Mouse (Mus musculus): ENCODE measurements around the gene 1700003F12Rik. TPM values are rescaled to one million over a fixed set of nuclear protein-coding genes. Genes with fewer than 3 reads are reported as not detected.

The 1700003F12Rik gene
- polyA plus RNA-seq, 1 experiment from 2014 or later = 0.71 TPM

GRCm38 (mm10) chr2:154568329-154569070 is 21.6 kb downstream of the 1700003F12Rik start:
- Histone ChIP-seq H3K27me3 (ENCODE audit: control insufficient read depth, insufficient read depth, low read length) (no peaks in the 10 kb centered on the region), H3K36me3 (ENCODE audit: control insufficient read depth, insufficient read depth) (no peaks in the 10 kb centered on the region), H3K4me2 (ENCODE audit: low read depth, low read length) (peak overlapping the region; percentile 81), H3K4me1 (ENCODE audit: control insufficient read depth, insufficient read depth, low read length) (peaks cover 25% of the 10 kb centered on the region), H3K27ac (ENCODE audit: low read length) (peak overlapping the region; percentile 70), H3K4me3 (ENCODE audit: low read length) (peak overlapping the region; percentile 77), H3K9me3 (replicated peaks; ENCODE audit: control insufficient read depth, low read length) (no peaks in the 10 kb centered on the region), H3K9ac (ENCODE audit: low read length) (peak overlapping the region; percentile 79)
- WGBS = 17% methylated on average over 10 of the region's 10 CpGs
- no peak for ATAC-seq (replicated peaks; ENCODE audit: extremely low read depth, insufficient read depth, low FRiP score)

- Histone ChIP-seq H3K36me3 (ENCODE audit: control insufficient read depth, insufficient read depth) (no peaks in the 10 kb centered on the region), H3K27me3 (ENCODE audit: control insufficient read depth, insufficient read depth, low read length) (no peaks in the 10 kb centered on the region), H3K27ac (ENCODE audit: low read length) (peak overlapping the region; percentile 70), H3K4me1 (ENCODE audit: control insufficient read depth, insufficient read depth, low read length) (peaks cover 25% of the 10 kb centered on the region), H3K4me2 (ENCODE audit: low read depth, low read length) (peak overlapping the region; percentile 81), H3K4me3 (ENCODE audit: low read length) (peak overlapping the region; percentile 77), H3K9ac (ENCODE audit: low read length) (peak overlapping the region; percentile 79), H3K9me3 (replicated peaks; ENCODE audit: control insufficient read depth, low read length) (no peaks in the 10 kb centered on the region)
- WGBS = 1% methylated on average over 70 of the region's 70 CpGs
- ATAC-seq (replicated peaks; ENCODE audit: extremely low read depth, insufficient read depth, low FRiP score) = peak; percentile 80
Observed at GRCm38 (mm10) chr2:154569071-154569748, 22.3 kb downstream of the 1700003F12Rik start.

GRCm38 (mm10) chr2:154569836-154570286 is 23.0 kb downstream of the 1700003F12Rik start, which contains the start of gene E2f1:
Gene E2f1, minus strand, starts transcription at chr2:154569892.
- H3K9ac ChIP-seq (ENCODE audit: low read length) = peak within 1 kb of the TSS; percentile 79
- H3K4me3 ChIP-seq (ENCODE audit: low read length) = peak within 1 kb of the TSS; percentile 77
- H3K27ac ChIP-seq (ENCODE audit: low read length) = peak within 1 kb of the TSS; percentile 76
- no peaks in the 10 kb centered on the region for H3K9me3 ChIP-seq (replicated peaks; ENCODE audit: control insufficient read depth, low read length)
- peaks cover 25% of the 10 kb centered on the region for H3K4me1 ChIP-seq (ENCODE audit: control insufficient read depth, insufficient read depth, low read length)
- peak; percentile 96 for ATAC-seq (replicated peaks; ENCODE audit: extremely low read depth, insufficient read depth, low FRiP score)
- no peaks in the 10 kb centered on the region for H3K36me3 ChIP-seq (ENCODE audit: control insufficient read depth, insufficient read depth)
- under 1% methylated on average over 44 of the region's 44 CpGs for WGBS
- H3K27me3 ChIP-seq (ENCODE audit: control insufficient read depth, insufficient read depth, low read length) = no peaks in the 10 kb centered on the region
- H3K4me2 ChIP-seq (ENCODE audit: low read depth, low read length) = peak within 1 kb of the TSS; percentile 84

GRCm38 (mm10) chr2:154570666-154571065 is 23.8 kb downstream of the 1700003F12Rik start:
- H3K4me2 ChIP-seq (ENCODE audit: low read depth, low read length) = peak overlapping the region; percentile 84
- no peak overlapping the region for H3K4me3 ChIP-seq (ENCODE audit: low read length)
- no peaks in the 10 kb centered on the region for H3K9me3 ChIP-seq (replicated peaks; ENCODE audit: control insufficient read depth, low read length)
- no peak overlapping the region; the same call in 1 of the 2 replicates for H3K9ac ChIP-seq (ENCODE audit: low read length)
- peak overlapping the region; percentile 76 for H3K27ac ChIP-seq (ENCODE audit: low read length)
- no peaks in the 10 kb centered on the region for H3K36me3 ChIP-seq (ENCODE audit: control insufficient read depth, insufficient read depth)
- H3K27me3 ChIP-seq (ENCODE audit: control insufficient read depth, insufficient read depth, low read length) = no peaks in the 10 kb centered on the region
- WGBS = 60% methylated on average over 4 of the region's 4 CpGs
- peaks cover 25% of the 10 kb centered on the region for H3K4me1 ChIP-seq (ENCODE audit: control insufficient read depth, insufficient read depth, low read length)
- no peak for ATAC-seq (replicated peaks; ENCODE audit: extremely low read depth, insufficient read depth, low FRiP score)

- Histone ChIP-seq H3K36me3 (ENCODE audit: control insufficient read depth, insufficient read depth) (no peaks in the 10 kb centered on the region), H3K27ac (ENCODE audit: low read length) (no peak overlapping the region), H3K4me1 (ENCODE audit: control insufficient read depth, insufficient read depth, low read length) (peaks cover 25% of the 10 kb centered on the region), H3K4me2 (ENCODE audit: low read depth, low read length) (no peak overlapping the region), H3K9ac (ENCODE audit: low read length) (no peak overlapping the region), H3K27me3 (ENCODE audit: control insufficient read depth, insufficient read depth, low read length) (no peaks in the 10 kb centered on the region), H3K9me3 (replicated peaks; ENCODE audit: control insufficient read depth, low read length) (no peaks in the 10 kb centered on the region), H3K4me3 (ENCODE audit: low read length) (no peak overlapping the region)
- WGBS = 76% methylated on average over 4 of the region's 4 CpGs
- no peak for ATAC-seq (replicated peaks; ENCODE audit: extremely low read depth, insufficient read depth, low FRiP score)
Observed at GRCm38 (mm10) chr2:154571266-154571665, 24.4 kb downstream of the 1700003F12Rik start.

GRCm38 (mm10) chr2:154571976-154572375 is 25.1 kb downstream of the 1700003F12Rik start:
- 72% methylated on average over 8 of the region's 8 CpGs for WGBS
- H3K4me2 ChIP-seq (ENCODE audit: low read depth, low read length) = no peak overlapping the region
- no peaks in the 10 kb centered on the region for H3K27me3 ChIP-seq (ENCODE audit: control insufficient read depth, insufficient read depth, low read length)
- H3K4me3 ChIP-seq (ENCODE audit: low read length) = no peak overlapping the region
- no peaks in the 10 kb centered on the region for H3K36me3 ChIP-seq (ENCODE audit: control insufficient read depth, insufficient read depth)
- H3K9me3 ChIP-seq (replicated peaks; ENCODE audit: control insufficient read depth, low read length) = no peaks in the 10 kb centered on the region
- H3K9ac ChIP-seq (ENCODE audit: low read length) = no peak overlapping the region
- no peak for ATAC-seq (replicated peaks; ENCODE audit: extremely low read depth, insufficient read depth, low FRiP score)
- H3K4me1 ChIP-seq (ENCODE audit: control insufficient read depth, insufficient read depth, low read length) = peaks cover 25% of the 10 kb centered on the region
- no peak overlapping the region for H3K27ac ChIP-seq (ENCODE audit: low read length)

- no peak overlapping the region for H3K4me3 ChIP-seq (ENCODE audit: low read length)
- H3K27ac ChIP-seq (ENCODE audit: low read length) = no peak overlapping the region
- no peaks in the 10 kb centered on the region for H3K36me3 ChIP-seq (ENCODE audit: control insufficient read depth, insufficient read depth)
- no peaks in the 10 kb centered on the region for H3K9me3 ChIP-seq (replicated peaks; ENCODE audit: control insufficient read depth, low read length)
- ATAC-seq (replicated peaks; ENCODE audit: extremely low read depth, insufficient read depth, low FRiP score) = no peak
- no peak overlapping the region for H3K4me2 ChIP-seq (ENCODE audit: low read depth, low read length)
- no peaks in the 10 kb centered on the region for H3K27me3 ChIP-seq (ENCODE audit: control insufficient read depth, insufficient read depth, low read length)
- H3K9ac ChIP-seq (ENCODE audit: low read length) = no peak overlapping the region
- H3K4me1 ChIP-seq (ENCODE audit: control insufficient read depth, insufficient read depth, low read length) = peaks cover 22% of the 10 kb centered on the region
- WGBS = 81% methylated on average over 3 of the region's 3 CpGs
Observed at GRCm38 (mm10) chr2:154572996-154573395, 26.1 kb downstream of the 1700003F12Rik start.

- Histone ChIP-seq H3K9ac (ENCODE audit: low read length) (no peak overlapping the region), H3K4me1 (ENCODE audit: control insufficient read depth, insufficient read depth, low read length) (peaks cover 11% of the 10 kb centered on the region), H3K9me3 (replicated peaks; ENCODE audit: control insufficient read depth, low read length) (no peaks in the 10 kb centered on the region), H3K4me2 (ENCODE audit: low read depth, low read length) (no peak overlapping the region), H3K27me3 (ENCODE audit: control insufficient read depth, insufficient read depth, low read length) (no peaks in the 10 kb centered on the region), H3K27ac (ENCODE audit: low read length) (no peak overlapping the region), H3K4me3 (ENCODE audit: low read length) (no peak overlapping the region), H3K36me3 (ENCODE audit: control insufficient read depth, insufficient read depth) (no peaks in the 10 kb centered on the region)
- WGBS = 75% methylated on average over 7 of the region's 7 CpGs
- no peak for ATAC-seq (replicated peaks; ENCODE audit: extremely low read depth, insufficient read depth, low FRiP score)
Observed at GRCm38 (mm10) chr2:154574271-154574670, 27.4 kb downstream of the 1700003F12Rik start.

All from heart, embryonic 16.5 days (tissue).